Mouse (Mus musculus): ENCODE results near the gene Olfr1335.

- TF ChIP-seq CTCF (IDR thresholded peaks at IDR 0.05; ENCODE audit: low read depth, low read length) (no peak), POLR2A (IDR thresholded peaks at IDR 0.05; ENCODE audit: extremely low read depth, insufficient read depth, low read length) (no peak)
Measured at GRCm38 (mm10) chr4:118809844-118810243, at the start of gene Olfr1335.
